Mouse (Mus musculus) lung, postnatal 14 days (tissue): ENCODE measurements around the gene Rnf39.

Experiments used
- DNase-seq: peaks from one replicate; pipeline ENCODE4 v3.0.0; 2021

Rnf39 gene

GRCm38 (mm10) chr17:36943691-36944090 is 973 bp downstream of the Rnf39 start:
- DNase-seq: no peak

DNA sequence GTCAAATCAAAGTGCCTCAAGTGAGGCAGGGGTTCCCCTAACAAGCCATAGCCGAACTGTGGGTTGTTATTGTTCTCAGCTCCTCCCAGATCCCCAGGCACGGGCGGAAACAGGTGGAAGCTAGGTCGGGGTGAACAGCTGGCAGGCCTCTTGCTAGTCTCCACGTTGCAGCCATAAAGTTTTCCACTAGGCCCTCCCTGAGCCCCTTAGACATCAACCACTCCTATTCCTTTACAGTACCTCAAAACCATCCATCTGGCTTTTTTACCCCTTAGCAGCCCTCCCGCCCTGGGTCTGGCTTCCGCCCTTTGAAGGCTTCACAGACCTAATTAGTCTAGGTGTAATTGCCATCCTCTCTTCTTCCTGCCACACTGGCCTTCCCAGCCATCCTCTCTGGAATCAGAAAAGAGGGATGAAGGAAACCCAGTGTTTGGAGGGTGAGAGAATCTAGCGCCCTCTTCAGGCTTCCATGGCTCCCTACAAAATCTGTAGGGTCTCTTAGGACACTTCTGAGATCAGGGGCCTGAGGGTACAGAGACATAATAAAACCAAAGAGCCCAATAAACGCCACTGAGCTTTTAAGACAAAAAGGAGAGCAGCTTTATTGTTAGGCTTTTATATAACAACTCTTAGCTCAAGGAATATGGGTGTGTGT is 1.5 kb downstream of the Rnf39 start:
- DNase-seq: no peak

- DNase-seq: peak; percentile 41
Measured at GRCm38 (mm10) chr17:36947051-36947819, 4.5 kb downstream of the Rnf39 start.

- no peak for DNase-seq
Measured at GRCm38 (mm10) chr17:36948286-36948685, 5.6 kb downstream of the Rnf39 start.

DNA sequence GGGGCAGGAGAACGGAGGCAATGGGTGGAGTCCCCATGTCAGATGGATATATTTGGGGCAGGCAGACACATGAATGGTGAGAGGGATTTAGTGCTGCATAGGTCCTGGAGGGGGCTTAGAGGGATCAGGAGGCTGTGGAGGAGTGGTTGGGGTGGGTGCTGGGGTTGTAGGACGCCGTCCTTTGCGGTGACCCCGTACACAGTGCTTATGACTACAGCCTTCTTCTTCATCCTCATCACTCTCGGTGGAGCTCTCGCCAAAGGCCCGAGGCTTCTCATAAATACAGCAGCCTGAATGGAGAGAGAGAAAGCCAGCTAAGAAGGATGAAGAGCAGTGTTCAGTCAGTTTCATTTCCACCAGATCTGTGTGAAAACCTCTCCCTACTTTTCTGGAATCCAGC is 6.5 kb downstream of the Rnf39 start:
- DNase-seq: no peak

GRCm38 (mm10) chr17:36950981-36951947 is 8.5 kb downstream of the Rnf39 start, which contains the start of gene Ppp1r11:
Ppp1r11 (minus strand) TSS chr17:36951741.
- peak; percentile 96 for DNase-seq

GRCm38 (mm10) chr17:36952631-36953030 is 9.9 kb downstream of the Rnf39 start:
- no peak for DNase-seq

GRCm38 (mm10) chr17:36953062-36953461 is 10.3 kb downstream of the Rnf39 start:
- no peak for DNase-seq

DNA sequence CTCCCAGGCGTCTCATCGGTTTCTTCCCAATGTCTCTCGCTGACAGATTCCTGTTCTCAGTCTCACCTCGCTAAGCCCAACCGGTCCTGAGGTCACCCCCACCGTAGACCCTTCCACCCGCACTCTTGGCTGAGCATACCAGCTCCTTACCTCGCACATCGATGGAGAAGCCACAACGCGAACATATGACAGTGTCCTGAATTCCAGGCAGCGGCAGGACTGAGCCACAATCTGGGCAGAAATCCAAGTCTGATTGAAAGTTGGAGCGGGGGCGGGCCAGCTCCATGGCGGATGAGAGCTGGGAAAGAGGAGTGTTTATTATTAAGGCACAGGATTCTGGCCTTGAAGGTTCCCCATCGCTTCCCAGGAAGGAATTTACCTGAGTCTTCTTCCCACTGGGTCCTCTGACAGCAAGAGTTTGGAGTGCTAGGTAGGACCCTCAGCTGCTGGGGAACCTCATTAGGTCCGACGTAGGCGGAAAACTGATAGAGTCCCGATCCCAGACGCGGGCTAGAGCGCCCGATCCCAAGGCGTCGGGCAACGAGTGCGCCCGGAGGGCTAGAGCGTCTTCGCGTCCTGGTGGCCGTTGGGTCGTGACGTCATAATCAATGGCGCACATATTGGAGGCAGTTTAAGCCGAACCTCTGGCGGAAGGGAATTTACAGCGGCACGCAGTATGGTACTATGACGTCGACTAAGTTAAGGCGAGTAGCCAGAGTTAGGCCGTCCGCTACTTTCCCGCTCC is 15.5 kb downstream of the Rnf39 start, which contains the start of the genes Znrd1 and Znrd1as:
TSS of gene Znrd1 (minus strand) at position 561 of the 745 bp plus-strand sequence.
TSS of gene Znrd1as (plus strand) at position 594 of the 745 bp plus-strand sequence.
- DNase-seq: peak; percentile 94

DNA sequence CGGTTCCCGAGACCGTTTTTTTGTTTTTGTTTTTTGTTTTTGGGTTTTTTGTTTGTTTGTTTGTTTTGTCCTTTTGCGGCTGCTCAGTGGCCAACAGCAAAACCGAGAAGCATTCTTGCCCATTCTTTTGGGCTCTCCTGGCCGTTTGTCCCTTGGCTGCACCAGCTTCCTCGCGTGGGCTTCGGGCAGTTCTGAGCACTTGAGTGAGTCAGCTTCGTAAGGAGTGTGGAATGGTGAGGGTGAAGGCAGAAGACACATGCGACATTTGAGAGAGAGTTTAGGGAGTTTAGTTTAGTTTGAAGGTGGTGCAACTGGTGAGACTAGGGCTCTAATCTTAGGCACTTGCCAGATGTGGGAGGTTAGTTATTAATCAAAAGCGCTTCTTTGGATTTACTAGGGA is 16.2 kb downstream of the Rnf39 start:
- no peak for DNase-seq

GRCm38 (mm10) chr17:36961125-36961524 is 18.4 kb downstream of the Rnf39 start:
- no peak for DNase-seq

DNA sequence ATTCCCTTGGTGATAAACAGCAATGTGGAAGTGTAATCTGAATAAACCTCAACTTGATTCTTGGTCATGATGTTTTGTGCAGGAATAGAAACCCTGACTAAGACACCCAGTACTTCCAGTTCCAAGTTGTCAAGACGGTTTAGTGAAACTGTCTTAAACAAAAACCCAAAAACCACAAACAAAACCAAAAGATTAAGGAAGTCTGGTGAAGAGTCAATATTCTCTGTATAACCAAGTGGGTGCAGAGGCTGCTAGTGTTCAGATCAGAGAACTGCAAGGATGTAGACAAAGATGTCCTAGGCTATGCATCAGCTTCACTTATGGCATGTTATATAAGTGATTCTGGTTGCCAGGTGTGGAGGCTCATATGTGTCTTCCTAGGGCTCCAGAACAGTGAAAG is 24.2 kb downstream of the Rnf39 start:
- DNase-seq: no peak

DNA sequence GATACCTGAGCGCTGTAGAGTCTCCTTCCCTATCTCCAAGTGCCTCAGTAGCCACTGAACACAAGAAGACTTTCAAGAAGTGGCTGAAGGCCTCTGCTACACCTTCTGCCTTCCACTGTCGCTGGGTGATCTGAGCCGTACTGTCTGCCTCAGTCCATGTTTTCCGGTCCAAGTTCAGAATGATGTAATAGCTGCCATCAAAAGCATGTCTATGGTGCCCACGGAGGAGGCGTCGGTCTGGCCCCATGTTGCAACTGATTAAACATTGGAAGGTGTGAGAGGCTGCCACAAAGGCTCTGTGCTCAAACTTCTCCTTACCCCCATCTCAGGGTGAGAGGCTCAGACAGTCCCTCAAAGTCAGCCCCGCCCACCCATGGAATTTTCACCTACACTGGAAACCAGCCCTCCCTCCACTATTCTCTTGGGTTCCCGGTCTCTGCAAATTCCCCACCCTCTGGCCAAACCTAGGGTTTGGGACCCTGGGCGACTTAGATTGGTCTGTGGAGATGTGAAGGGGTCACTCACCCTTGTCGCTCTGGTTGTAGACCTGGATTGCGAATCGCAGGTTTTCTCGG is 27.7 kb downstream of the Rnf39 start:
- DNase-seq: no peak

DNA sequence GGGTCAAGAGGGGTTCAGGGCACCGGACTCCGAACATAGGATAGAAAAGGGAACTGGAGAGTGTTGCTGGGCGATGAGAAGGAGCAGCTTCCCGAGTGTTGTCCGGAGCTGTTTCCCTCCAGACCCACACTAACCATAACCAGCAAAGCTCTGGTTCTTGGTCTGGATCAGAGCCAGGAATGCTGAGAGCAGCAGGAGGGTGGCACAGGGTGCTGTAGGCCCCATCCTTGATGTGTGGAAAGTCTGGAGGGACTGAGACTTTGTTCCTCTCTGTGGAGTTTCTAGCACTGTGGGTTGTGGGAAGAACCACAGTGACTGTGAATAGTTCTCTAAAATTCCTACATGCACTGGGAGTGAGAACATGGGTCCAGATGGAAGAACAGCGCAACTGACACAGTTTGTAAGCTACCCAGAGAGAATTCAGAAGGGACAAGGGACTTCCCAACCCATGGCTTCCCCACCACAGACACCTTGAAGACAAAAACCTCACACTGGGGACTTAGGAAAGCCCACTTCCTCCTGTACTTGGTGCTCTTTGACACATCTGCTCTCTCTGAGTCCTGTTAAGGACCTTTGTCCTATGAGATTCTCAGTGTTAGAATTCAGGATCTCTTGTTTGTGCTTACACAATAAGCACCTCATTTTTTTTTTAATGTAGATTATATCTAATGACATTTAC is 28.6 kb downstream of the Rnf39 start:
- DNase-seq: no peak

DNA sequence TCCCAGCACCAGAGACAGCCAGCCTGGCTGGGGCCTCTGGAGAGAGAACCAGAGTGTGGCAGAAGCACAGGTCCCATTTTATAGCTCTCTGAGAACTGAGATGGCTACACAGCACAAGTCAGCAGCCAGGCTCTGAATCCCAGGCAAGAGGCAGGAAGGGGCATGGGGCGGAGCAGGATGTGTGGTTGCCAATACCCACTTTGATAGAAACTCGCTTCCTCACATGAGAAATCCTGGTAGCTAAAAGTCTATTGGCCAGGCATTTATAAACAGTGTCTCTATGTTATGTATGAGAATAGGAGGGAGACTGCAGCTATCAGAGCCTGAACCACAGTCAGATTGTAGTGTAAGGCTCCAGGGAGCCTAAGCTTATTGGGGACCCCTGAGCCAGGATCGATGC is 30.1 kb downstream of the Rnf39 start:
- no peak for DNase-seq

- DNase-seq: no peak
Measured at GRCm38 (mm10) chr17:36973271-36973787, 30.6 kb downstream of the Rnf39 start.

DNA sequence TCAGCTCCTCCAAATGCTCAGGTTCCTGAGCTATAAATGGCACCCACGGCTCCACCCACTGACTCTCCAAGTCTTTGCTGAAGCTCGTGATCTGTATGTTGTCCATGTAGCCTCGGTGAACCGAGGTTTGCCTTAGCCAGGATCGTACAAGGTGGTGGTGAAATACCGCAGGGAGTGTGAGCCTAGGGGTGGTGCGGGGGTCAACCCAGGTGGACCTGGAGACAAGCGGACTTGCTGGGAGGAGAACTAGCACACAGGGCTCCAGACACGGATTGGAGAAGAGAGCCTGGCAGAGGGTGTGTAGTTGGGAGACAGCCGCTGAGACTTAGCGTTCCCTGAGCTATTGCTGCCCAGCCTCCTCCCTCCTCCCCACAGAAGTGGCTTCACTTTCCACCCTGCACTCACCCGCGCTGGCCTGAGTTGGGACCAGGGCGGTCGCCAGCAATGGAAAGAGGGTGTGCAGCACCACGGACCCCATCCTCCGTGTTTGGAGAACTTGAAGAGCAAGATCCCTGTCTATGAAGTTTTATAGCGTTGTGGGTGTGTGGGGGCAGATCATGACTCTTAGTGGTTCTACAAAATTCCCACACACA is 38.6 kb downstream of the Rnf39 start, which contains the start of gene 2410137M14Rik:
TSS of gene 2410137M14Rik (minus strand) at position 17 of the 593 bp plus-strand sequence.
- DNase-seq: peak; percentile 18

- DNase-seq: no peak
Measured at GRCm38 (mm10) chr17:36981845-36982244, 39.1 kb downstream of the Rnf39 start.

DNA sequence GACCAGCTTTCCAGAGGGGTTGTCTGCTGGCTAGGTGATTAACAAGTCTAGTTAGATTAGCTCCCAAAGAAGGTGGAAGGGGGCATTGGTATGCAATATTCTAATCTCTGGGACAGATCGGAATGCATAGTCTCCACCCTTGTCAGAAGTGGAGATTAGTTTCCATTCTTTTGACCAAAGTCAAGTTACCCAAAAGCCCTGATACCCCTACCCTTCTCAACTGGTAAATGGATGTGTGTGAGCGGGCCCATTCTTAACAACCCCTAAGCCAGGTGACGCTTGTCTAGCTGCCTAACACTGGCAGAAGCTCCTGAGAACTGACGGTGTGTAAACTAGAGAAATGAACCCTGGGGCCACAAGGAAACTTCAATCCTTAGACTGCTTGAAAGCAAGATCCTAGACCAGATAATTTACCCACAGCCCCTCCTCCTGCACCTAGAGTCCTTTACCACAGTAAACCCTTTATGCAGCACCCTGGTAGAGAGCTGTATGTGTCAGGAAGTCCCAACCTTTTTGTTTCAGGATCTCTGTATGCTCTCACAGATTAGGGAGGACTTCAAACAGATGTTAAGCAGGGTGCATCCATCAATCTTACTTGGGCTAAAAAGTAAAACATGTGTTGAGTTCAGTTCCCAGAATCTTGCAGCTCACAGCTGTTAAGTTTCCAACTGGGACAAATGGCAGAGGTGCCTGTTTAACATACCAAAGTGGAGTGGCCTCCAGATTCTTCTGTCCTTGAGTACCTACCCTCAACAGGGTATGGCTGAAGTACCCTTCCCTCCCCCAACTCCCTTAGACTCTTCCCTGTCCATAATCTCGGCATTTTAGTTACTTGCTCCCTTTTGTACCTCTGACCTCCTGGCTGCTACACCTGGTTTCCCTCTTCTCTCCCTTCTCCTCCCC is 39.8 kb downstream of the Rnf39 start:
- DNase-seq: no peak
